Mouse (Mus musculus): Measurements from ENCODE around the gene Gm21987.
A peak's percentile ranks its signal among the peaks of the same experiment; 100 is the strongest.

Gm21987 gene

DNA sequence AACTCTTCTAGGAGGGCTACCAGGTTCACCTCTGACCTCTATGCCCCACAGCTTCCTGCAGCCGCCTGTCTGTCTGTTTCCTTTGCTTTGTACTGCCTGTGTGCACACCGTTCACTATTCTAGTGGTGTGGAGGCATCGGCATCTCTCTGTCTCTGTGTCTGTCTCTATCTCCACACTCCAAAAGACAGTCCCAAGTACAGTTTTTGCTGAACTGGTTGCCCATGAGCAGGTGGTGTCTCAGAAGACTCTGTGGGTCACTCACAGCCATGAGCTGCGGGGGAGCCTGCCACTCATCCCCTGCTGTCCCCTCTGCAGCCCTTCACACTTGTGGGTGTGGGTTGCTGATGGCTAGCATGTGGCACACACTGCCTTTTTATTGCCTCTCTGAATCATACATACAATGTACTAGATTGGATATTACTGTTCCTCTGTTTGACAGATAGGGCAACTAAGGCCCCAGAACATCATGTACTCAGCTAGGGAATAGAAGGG is 23.2 kb downstream of the Gm21987 start:
- no peak for ATAC-seq (ENCODE audit: insufficient number of reproducible peaks, low FRiP score, low TSS enrichment)

DNA sequence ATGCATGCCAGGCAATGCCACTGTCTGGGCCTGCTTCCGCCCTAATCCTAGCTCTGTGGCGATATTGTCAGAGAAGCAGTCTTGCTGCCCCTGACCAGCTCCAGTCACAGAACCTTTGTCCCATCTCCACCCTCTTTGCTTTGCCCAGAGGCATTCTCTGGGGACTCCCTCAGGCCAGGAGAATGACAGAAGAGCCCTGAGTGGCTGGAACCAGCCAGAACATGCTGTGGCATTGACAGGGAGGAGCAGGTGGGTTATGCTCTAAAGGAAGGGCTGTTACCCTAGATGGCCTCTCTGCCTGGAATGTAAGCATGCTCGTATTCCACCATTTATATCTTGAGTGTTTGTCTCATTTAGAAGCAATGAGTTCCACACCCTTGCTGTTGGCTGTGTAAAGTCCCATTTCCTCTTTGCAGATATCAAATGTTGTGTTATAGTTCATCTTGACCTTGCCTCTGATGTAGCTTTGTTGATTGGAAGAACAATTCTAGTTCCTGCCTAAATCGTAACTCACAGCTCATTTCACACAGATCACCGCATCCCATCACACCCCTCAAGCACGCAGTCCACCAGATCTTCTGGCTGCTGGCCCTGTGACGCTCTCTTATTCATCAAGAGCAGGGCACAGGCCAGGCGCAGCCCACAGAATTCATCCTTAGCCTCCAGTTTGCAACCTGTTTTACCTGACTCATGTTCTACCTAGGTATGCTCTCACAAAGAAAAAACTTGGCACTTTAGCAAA is 24.0 kb downstream of the Gm21987 start:
- ATAC-seq (ENCODE audit: insufficient number of reproducible peaks, low FRiP score, low TSS enrichment), result no peak

DNA sequence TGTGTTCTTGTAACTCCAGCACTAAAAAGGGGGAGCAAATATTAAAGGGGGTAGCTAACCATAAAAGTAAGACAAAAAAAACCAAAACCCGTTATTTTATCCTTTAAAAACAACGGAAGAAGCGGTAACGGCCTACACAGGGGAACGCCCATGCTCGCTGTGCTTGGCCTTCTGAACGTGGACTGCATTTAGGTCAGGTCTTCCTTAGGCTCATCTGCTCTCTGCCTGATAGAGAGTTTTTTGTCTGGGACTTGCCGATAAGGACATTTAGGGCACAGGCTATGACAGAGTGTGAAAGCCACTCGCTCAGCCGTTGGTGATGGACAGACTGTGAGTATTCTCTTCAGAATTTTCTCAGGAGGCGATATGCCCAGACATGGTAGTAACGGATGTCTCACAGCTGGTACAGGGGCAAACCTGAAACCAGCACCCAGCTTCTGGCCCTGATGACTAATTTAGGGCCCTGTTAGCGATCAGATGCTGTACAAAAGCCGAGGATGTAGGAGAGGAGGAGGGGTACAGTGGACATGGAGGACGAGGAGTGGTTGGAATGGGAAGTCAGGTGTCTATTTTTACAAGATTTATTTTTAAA is 25.0 kb downstream of the Gm21987 start:
- ATAC-seq (ENCODE audit: insufficient number of reproducible peaks, low FRiP score, low TSS enrichment), result no peak

DNA sequence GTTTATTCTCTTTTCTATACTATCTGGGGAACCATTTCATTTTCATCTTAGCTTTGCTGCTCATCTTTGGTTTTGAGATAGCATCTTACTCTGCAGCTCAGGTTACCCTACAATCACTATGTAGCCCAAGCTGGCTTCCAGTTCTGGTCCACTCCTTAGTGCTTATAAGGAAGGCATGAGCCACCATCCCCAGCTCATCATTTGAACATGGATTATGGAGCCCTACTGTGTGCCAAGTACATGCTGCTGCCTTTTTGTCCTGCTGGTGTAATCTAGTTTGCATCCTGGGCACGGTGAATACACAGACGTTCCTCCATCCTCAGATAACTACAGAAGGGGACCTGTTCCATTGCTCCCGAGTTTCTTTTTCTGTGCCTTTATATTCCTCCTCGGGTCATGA is 26.0 kb downstream of the Gm21987 start:
- ATAC-seq (ENCODE audit: insufficient number of reproducible peaks, low FRiP score, low TSS enrichment), result no peak

DNA sequence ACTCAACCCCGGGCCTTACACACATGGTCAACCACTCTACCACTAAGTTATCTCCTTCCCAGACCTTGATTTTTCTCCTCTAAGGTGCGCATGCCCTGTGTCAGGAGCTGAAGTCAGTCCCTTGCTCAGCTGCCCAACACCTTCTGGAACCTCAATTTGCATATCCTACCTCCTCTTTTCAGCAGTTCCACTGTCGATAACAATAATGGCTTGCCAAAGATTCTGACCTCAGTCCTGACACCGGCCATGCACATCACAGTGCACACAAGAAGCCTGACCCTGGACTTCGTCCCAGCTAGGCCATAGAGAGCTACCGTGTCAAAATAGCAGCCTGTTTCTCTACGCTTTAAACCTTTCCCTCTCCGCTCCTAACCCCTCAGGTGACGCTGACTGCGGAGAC is 26.6 kb downstream of the Gm21987 start:
- no peak for ATAC-seq (ENCODE audit: insufficient number of reproducible peaks, low FRiP score, low TSS enrichment)

DNA sequence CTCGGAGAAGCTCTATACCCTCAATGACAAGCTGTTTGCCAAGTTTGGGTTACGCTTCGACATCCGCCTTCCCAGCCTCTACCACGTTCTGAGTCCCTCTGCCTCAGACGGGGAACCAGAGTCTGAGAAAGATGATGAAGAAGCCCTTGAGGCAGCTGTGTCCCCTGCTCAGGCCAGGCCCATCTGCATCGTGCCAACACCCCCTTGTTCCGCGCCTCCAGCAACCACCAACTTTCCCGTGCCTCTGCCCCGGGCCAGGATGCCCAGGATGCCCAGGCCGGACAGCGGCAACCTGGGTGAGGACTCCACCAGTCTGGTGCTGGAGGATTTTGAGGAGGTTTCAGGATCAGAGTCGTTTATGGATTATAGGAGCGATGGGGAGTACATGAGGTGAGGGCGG is 27.1 kb downstream of the Gm21987 start:
- no peak for ATAC-seq (ENCODE audit: insufficient number of reproducible peaks, low FRiP score, low TSS enrichment)

DNA sequence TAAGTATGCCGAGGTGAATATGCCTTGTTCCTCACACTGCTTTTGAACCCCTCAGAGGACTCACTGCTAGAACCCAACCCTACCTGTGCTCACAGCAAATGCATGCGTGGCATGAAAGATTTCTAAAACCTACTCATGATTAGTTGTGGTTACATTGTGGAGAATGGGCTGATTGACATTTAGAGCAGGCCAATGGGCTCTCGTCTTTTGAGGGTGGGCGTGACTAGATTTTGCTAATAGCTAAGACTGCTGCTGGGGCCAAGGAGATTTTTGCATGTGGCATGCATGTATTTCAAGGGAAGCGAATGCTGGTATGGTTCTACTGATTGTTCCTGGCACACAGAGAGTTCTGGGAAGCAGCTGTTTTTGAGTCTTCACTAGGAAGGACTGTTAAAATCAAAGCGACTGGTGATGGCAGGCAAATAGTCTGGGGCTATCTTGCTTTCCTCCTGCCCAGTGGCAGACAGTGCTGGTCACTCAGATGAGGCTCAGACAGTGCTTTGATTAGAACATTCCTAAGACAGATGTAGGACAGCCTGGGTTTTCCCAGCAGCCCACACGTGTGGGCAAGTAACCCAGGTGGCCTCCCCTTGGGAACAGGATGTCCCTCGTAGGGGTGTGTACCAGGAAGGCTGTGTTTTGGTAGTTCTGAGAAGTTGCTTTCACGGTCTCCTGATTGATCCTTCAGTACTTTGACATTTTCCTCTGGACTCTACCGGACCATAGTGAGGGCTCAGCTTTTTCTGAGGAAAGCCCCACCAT is 27.7 kb downstream of the Gm21987 start:
- ATAC-seq (ENCODE audit: insufficient number of reproducible peaks, low FRiP score, low TSS enrichment), result no peak

DNA sequence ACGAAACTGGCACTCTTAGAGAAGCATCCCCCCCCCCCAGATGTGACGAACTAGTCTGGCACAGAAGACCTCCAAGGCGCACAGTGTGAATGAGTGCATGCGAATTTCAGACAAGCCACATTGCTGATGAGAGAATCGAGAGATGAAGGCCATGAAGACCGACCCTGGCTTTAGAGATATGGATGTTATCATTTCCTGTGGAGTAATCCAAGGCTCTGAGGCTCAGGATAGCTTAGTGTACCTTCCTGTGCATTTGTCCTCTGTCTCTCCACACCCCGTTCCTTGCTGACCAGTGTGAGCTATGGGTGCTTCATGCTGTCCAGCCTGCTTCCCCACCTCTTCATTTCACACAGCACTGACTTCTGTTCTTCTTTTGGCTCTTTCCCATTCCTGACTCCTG is 28.3 kb downstream of the Gm21987 start:
- ATAC-seq (ENCODE audit: insufficient number of reproducible peaks, low FRiP score, low TSS enrichment), result no peak

DNA sequence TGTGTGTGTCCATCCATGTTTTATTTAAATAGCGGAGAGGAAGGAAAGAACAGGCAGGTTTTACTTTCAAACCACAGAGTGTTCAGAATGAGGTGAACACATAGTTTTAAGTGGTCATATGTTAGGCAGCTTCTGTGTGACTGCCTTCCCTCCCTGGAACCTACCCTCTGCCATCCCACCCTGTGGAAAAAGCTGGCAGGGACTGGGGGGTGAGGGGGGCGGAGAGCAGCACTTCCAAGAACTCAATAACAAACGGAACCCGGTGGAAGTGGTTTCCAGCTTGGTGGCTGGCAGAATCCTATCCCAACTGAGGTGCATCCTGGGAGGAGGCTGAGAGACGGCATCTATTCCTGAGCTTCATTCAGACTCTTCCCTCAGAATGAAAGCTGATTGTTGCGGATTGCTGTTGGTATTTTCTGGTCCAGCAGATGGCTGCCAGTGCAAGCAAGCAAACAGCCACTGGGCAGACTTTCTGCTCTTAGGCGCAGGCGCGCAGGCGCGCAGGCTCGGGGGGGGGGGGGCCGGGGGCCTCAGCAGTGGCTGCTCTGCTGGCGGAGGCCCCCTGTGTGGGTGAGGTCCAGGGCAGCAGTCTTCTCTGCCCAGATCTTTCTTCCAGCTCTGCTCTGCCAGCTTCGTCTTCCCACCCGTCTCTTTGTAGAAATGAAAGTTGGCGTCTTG is 29.5 kb downstream of the Gm21987 start:
- peak; percentile 89 for ATAC-seq (ENCODE audit: insufficient number of reproducible peaks, low FRiP score, low TSS enrichment)

DNA sequence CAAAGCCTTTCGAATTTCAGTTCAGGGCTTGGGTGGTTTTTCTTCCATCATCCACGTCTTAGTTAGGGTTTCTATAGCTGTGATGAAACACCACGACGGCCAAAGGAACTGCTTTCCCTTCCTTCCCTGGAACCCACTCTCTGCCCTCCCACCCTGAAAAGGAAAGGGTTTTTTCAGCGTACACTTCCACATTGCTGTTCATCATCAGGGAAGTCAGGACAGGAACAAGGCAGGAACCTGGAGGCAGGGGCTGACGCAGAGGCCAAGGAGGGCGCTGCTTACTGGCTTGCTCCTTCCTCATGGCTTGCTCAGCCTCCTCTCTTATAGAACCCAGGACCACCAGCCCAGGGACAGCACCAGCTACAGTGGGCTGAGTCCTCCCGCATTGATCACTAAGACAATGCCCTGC is 30.0 kb downstream of the Gm21987 start:
- ATAC-seq (ENCODE audit: insufficient number of reproducible peaks, low FRiP score, low TSS enrichment), result peak; percentile 27

DNA sequence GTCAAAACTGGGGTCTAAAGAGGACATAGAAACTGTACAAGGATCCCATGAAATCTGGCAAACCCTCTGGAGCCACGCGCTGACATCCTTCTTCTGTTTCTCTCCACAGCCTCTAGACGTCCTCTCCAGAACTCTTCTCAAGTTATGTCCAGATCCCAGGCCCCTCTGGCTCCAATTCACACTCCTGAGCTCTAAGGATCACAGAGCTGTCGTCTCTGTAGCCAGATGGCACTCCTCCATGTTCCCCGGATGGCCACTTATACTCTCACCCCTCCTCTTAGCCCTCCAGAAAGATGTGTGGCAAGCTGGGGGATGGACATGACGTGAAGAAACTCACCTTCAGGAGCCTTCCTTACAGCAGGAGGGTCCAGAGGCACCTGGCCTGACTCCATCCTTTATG is 30.7 kb downstream of the Gm21987 start:
- no peak for ATAC-seq (ENCODE audit: insufficient number of reproducible peaks, low FRiP score, low TSS enrichment)

DNA sequence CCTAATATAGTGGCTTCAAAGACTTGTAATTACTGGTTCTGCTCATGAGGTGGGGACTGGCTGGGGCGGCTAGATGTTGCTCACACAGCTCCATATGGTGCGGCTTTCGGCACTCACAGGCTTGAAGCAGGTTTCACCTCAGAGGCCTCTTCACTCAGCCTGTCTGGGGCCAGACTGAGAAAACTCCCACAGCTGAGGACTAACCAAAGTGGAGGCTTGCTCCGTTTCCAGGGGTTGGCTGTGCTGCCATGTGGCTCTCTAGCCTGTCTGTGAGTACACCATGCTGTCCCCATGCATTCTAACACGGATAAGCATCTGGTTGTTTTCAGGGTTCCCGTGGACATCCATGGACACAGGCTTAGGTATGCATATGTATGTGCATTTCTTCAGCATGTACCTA is 31.8 kb downstream of the Gm21987 start:
- no peak for ATAC-seq (ENCODE audit: insufficient number of reproducible peaks, low FRiP score, low TSS enrichment)

DNA sequence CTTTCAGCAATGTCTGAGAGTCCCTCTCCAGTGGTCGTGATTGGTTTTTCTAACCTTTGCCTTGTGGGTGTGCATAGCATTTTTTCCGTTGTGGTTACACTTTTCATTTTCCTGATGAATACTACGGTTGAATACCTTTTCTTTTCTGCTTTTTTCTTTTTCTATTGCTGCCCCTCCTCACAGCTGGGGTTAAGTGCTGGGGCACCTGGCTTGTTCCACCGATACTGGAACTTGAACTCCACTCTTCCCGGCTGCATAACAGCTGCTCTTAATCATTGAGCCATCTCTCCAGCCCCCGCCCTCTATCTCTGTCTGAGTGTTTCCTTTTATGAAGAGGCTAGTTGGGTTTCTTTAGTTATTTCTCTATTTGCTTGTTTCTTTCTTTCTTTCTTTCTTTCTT is 32.2 kb downstream of the Gm21987 start:
- no peak for ATAC-seq (ENCODE audit: insufficient number of reproducible peaks, low FRiP score, low TSS enrichment)

DNA sequence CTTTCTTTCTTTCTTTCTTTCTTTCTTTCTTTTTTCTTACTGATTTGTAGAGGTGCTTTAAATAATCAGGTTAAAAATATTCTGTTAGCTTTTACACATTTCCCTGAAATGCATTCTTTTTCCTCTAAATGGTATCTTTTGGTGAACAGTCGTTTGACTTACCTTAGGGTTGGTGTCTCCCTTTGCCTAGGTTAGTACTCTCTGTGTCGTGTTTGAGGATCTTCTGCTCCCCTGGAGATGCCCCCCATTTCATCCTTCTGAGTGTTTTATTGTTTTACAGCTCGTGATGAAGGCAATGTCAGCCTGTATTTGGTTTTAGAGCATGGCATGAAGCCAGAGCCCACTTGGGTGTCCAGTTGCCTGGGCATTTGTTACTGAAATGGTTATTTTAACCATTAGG is 32.7 kb downstream of the Gm21987 start:
- ATAC-seq (ENCODE audit: insufficient number of reproducible peaks, low FRiP score, low TSS enrichment), result no peak

DNA sequence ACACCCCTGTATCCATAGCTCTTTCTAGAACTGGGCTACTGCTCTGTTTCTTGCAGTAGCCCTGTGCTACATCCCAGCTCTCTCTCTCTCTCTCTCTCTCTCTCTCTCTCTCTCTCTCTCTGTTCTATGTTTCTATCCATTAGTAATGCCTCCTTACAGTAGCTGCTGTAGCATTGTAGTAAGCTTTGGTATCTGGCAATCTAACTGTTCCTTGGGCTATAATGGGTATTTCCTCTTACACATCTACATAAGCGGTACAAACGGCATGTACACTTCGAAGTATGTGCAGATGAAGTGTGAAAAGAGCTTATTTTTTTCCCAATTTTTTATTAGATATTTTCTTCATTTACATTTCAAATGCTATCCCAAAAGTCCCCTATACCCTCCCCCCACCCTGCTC is 33.1 kb downstream of the Gm21987 start:
- ATAC-seq (ENCODE audit: insufficient number of reproducible peaks, low FRiP score, low TSS enrichment), result no peak

DNA sequence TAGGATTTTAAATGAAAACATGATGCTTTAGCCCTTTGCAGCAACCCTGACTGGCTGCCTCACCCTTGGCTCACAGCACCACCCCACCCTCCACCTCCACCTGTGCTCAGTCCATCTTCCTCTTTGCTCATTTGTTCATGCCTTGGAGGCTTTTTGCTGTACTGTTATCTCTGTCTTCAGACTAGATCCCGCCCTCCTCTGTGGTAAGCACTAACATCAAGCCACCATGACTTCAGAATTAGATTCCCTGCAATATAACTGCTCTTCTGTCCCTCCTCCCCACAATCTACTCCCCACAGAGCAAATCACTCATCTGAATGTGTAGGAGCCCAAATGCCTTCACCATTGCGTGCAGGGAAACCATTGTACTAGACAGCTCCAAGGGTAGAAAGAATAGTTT is 36.8 kb downstream of the Gm21987 start:
- ATAC-seq (ENCODE audit: insufficient number of reproducible peaks, low FRiP score, low TSS enrichment), result no peak

DNA sequence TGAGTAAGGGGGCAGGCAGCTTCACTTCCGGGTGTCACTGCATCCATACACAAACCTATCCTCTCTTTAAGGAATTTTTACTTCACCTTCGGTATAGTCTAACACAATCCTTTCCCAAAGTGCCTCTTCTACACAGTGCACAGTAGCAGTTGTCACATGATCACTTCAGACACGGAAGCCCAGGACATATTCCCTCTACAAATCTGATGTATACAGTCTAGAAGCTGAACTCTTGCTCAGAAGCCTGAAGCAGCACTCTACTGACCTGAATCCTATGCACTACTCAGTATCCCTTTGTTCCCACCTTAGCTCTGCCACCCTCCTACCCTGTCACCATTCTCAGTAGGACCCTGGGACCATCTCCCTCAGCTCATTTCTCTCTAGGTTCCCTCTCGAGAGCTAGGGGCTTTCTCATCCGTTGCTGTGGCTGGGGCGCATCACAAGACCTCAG is 38.4 kb downstream of the Gm21987 start:
- no peak for ATAC-seq (ENCODE audit: insufficient number of reproducible peaks, low FRiP score, low TSS enrichment)

DNA sequence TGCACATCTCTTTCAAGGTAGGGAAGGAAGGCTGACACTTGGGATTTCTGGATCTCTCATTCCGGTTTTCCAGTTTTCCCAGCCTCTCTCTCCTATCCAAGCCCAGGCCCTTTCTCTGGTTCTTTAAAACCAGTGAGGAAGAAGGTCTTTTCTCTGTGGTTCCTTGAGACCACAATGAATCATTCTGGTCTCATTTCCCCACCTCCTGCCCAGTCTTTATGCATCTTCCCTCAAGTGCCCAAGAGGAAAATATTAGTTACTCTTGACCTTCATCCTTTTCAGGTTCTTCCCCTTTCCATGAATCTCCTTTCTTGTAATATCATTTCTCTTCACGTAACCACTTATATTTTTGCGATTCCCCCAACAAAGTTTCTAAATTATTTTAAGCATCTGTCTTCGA is 38.9 kb downstream of the Gm21987 start:
- no peak for ATAC-seq (ENCODE audit: insufficient number of reproducible peaks, low FRiP score, low TSS enrichment)

DNA sequence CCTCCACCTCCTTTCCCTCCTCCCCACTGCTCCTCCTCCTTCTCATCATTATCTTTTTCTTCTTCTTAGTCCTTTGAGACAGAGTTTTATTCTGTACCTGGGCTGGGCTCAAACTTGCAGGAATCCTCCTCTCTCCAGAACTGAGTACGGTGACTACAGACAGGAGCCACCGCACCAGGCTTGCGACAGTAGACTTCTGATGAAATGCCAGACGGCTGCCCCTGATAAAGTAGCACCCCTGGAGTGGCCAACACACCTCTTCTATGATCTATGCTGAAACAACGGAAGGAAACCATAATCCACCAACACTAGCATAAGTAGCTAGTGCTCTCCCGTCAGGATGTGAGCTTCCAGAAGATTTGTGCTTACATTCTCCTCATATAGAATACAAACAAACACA is 40.5 kb downstream of the Gm21987 start:
- no peak for ATAC-seq (ENCODE audit: insufficient number of reproducible peaks, low FRiP score, low TSS enrichment)

DNA sequence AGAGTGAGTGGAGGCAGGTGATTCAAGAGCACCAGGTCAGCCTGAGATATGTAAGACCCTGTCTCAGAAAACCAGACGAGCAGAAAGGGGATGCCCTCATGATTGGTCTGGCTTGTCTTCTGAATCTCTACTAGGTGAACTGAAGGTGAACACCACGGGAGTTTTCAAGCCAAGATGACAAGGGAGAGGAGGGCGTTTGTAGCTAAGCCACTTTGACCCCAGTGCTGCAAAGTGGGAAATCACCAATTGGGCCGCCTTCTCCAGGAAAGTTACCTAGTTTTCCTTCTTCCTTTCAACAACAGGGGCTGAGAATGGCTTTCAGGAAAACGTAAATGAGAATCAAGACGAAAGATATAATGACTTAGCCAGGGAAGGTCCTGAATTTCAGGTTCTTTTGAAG is 41.9 kb downstream of the Gm21987 start:
- no peak for ATAC-seq (ENCODE audit: insufficient number of reproducible peaks, low FRiP score, low TSS enrichment)
